8 mouse cellular contexts compared by ENCODE assay signal in the genomic region with DNA sequence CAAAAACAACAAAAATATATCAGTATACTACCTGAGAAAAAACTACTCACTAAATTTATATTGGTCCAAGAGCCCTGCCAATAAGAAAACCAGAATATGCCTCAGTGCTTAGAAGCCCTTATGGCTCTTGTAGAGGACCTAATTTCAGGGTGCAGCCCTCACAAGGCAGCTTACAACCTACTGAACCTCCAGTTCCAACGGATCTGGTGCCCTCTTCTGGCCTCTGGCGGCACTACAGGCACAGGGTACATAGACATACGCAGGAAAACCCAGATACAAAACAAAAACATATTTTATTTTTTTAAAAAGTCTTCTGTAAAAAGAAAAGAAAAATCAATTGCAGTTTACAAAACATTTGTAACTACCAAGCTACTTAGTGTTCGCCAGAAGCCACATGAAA.
A peak's percentile ranks its signal among the peaks of the same experiment; 100 is the strongest.
DNase-seq lines count a peak whose midpoint lies in the region; ATAC-seq and TF ChIP-seq lines count a peak whose summit lies in the region.

No protein-coding gene starts in this region.

- DNase-seq in cerebellum, postnatal 10 days, result peak; percentile 59 to 68
- DNase-seq in liver, result peak; percentile 66
- DNase-seq in liver, embryonic 11.5 days (ENCODE audit: low spot score), result no peak
- DNase-seq in adrenal gland, adult 2 months, result peak; percentile 9
- peak; percentile 44 for DNase-seq in gastrocnemius, postnatal 10 days
- DNase-seq in lung, postnatal 0 days (ENCODE audit: low spot score), result peak; percentile 27
- peak; percentile 53 to 81 for DNase-seq in spleen, postnatal 4 days (ENCODE audit: low spot score in 2 of 2)

- H3K36me3 ChIP-seq in liver, embryonic 11.5 days (ENCODE audit: control insufficient read depth, insufficient read depth, low read length), result no peaks in the 10 kb centered on the region
- H3K36me3 ChIP-seq in lung, postnatal 0 days (ENCODE audit: insufficient read depth, low read length), result no peaks in the 10 kb centered on the region

- 26% methylated on average over 4 of the region's 4 CpGs for WGBS in liver, embryonic 11.5 days
- WGBS in lung, postnatal 0 days, result 28% methylated on average over 4 of the region's 4 CpGs

- no peak overlapping the region for H3K4me3 ChIP-seq in liver, embryonic 11.5 days (ENCODE audit: low read depth, low read length)
- no peak overlapping the region for H3K4me3 ChIP-seq in lung, postnatal 0 days (ENCODE audit: low read depth, low read length)

- no peak overlapping the region for H3K4me2 ChIP-seq in liver, embryonic 11.5 days
- no peak overlapping the region for H3K4me2 ChIP-seq in lung, postnatal 0 days (replicated peaks; ENCODE audit: low read depth, low read length)

- no peak for ATAC-seq in cerebellum, adult (ENCODE audit: insufficient number of reproducible peaks, low FRiP score, low TSS enrichment)
- no peak for ATAC-seq in liver, embryonic 11.5 days (replicated peaks; ENCODE audit: low FRiP score)
- ATAC-seq in lung, postnatal 0 days, result no peak

- H3K9ac ChIP-seq in liver, embryonic 11.5 days (ENCODE audit: low read depth, low read length), result no peak overlapping the region
- H3K9ac ChIP-seq in lung, postnatal 0 days (replicated peaks; ENCODE audit: low read depth), result no peak overlapping the region

- TF ChIP-seq EP300 in lung, postnatal 0 days (IDR thresholded peaks at IDR 0.05), result no peak

- no peaks in the 10 kb centered on the region for H3K27me3 ChIP-seq in liver, embryonic 11.5 days (replicated peaks; ENCODE audit: control insufficient read depth, insufficient read depth, low read length)
- H3K27me3 ChIP-seq in lung, postnatal 0 days (replicated peaks; ENCODE audit: insufficient read depth, low read length), result no peaks in the 10 kb centered on the region

- no peak overlapping the region for H3K27ac ChIP-seq in liver, embryonic 11.5 days (ENCODE audit: low read depth, low read length)
- no peak overlapping the region for H3K27ac ChIP-seq in lung, postnatal 0 days (ENCODE audit: low read length)

- no peaks in the 10 kb centered on the region for H3K9me3 ChIP-seq in liver, embryonic 11.5 days (ENCODE audit: control insufficient read depth, low read length)
- no peaks in the 10 kb centered on the region for H3K9me3 ChIP-seq in lung, postnatal 0 days (ENCODE audit: low read length)

- peak; percentile 72 for TF ChIP-seq CTCF in lung, postnatal 0 days (IDR thresholded peaks at IDR 0.05)

- H3K4me1 ChIP-seq in liver, embryonic 11.5 days (replicated peaks; ENCODE audit: control insufficient read depth, insufficient read depth, low read length), result no peaks in the 10 kb centered on the region
- no peaks in the 10 kb centered on the region for H3K4me1 ChIP-seq in lung, postnatal 0 days (ENCODE audit: insufficient read depth, low read depth, low read length)
